Mouse (Mus musculus): ENCODE measurements around the gene Gtf3c5.

DNA sequence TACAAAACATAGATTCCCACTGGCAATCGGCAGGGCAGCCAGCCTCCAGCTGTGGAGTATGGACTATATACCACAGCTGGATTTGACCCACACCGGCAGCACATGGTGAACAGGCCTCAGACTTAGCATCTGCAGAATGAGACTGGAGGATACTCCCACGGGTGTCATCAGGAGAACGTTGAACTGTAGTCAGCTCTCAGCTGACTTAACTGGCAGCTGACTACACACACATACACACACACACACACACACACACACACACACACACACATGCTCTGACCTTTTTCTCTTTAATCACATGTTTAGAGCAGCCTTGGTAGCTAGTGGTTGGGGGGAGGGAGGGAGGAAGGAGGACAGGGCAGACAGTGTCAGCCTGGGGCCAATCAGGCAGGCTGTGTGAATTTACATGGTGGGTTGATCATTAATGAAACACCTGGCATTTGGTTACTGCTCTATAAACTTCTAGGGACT, 46.4 kb upstream of the Gtf3c5 start:
- no peak for TF ChIP-seq POLR2A (IDR thresholded peaks at IDR 0.05; ENCODE audit: extremely low read depth, insufficient read depth, low read length)
- no peak for TF ChIP-seq CTCF (IDR thresholded peaks at IDR 0.05; ENCODE audit: extremely low read depth, insufficient read depth, low read length)
